Mouse (Mus musculus) neural tube, embryonic 11.5 days (tissue): ENCODE measurements around the gene Syn3. TPM values are rescaled to one million over a fixed set of nuclear protein-coding genes. Genes with fewer than 3 reads are reported as not detected.

Source experiments
- ATAC-seq: fragments of 200-750 bp; cut with Nextera tagmentation; 2 replicates; pipeline ENCODE4 v1.8.0; 2017; ENCODE audit warnings: moderate number of reproducible peaks, mild to moderate bottlenecking, moderate TSS enrichment, moderate library complexity; ENCODE audit not compliant: insufficient read depth, low FRiP score, low TSS enrichment
- DNase-seq: peaks from one replicate; pipeline ENCODE4 v3.0.0-alpha.2; 2015; ENCODE audit warnings: low spot score
- H3K27ac ChIP-seq: fragments of 300-500 bp; sonication (generic); 2 replicates; pipeline ENCODE4 v1.5.1; 2014; ENCODE audit warnings: low read depth, mild to moderate bottlenecking, low read length
- H3K27me3 ChIP-seq: fragments of 300-500 bp; sonication (generic); 2 replicates; pipeline ENCODE4 v1.6.1; 2014; ENCODE audit warnings: mild to moderate bottlenecking, low read length, mixed read lengths; ENCODE audit not compliant: control insufficient read depth, insufficient read depth
- H3K36me3 ChIP-seq: fragments of 300-500 bp; sonication (generic); 2 replicates; pipeline ENCODE4 v1.6.1; 2014; ENCODE audit warnings: mild to moderate bottlenecking, low read length, moderate library complexity, mixed read lengths; ENCODE audit not compliant: control insufficient read depth, insufficient read depth
- H3K4me1 ChIP-seq: fragments of 300-500 bp; sonication (generic); 2 replicates; pipeline ENCODE4 v1.6.1; 2014; ENCODE audit warnings: low read length, mixed read lengths; ENCODE audit not compliant: control insufficient read depth, insufficient read depth
- H3K4me2 ChIP-seq: fragments of 300-500 bp; sonication (generic); 2 replicates; pipeline ENCODE4 v1.6.1; 2014; ENCODE audit warnings: low read depth, mild to moderate bottlenecking, moderate library complexity
- H3K4me3 ChIP-seq: fragments of 300-500 bp; sonication (generic); 2 replicates; pipeline ENCODE4 v1.5.1; 2014; ENCODE audit warnings: low read depth, low read length
- H3K9ac ChIP-seq: fragments of 300-500 bp; sonication (generic); 2 replicates; pipeline ENCODE4 v1.6.1; 2014; ENCODE audit warnings: mild to moderate bottlenecking, low read length
- H3K9me3 ChIP-seq: fragments of 300-500 bp; sonication (generic); 2 replicates; pipeline ENCODE4 v1.6.1; 2016; ENCODE audit warnings: low read length; ENCODE audit not compliant: control insufficient read depth
- WGBS: fragments of 180-500 bp; shearing (Covaris S2); extraction: QIAGEN DNeasy Blood & Tissue Kit; methylation state at CpG from one replicate; pipeline ENCODE4 v1.1.7; 2014; 5-methylcytosine and 5-hydroxymethylcytosine counted together
- polyA plus RNA-seq: library from polyadenylated mRNA; unstranded; fragments of >200 nt; fragmentation: Nextera tagmentation; extraction: Ambion mirVana; gene quantifications from 2 replicates; pipeline ENCODE4 v1.2.1, GENCODE M21; 2014

Syn3 gene
- polyA plus RNA-seq, 1 experiment from 2014 or later: 4.4 TPM

DNA sequence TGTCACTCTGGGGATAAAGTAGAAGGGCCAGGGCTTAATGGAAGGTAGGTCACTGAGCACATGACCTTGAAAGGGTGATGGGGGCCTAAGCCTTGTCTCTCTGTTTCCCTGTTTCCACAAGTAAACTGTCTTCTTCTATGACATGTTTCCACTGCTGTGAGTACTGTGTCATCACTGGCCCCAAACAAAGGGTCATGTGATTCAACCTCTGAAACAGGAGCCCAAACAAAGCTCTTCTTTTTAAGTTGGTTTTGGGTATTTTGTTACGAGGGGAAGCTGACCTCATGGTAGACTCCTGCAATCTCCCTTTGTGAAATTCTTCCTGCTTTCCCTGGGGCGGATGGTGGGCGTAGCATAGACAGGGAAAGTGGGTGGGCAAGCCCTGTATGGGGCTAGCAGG lies 438.4 kb downstream of the Syn3 start:
- Histone ChIP-seq H3K4me2 (no peak overlapping the region), H3K4me1 (no peaks in the 10 kb centered on the region), H3K36me3 (no peaks in the 10 kb centered on the region), H3K9me3 (no peaks in the 10 kb centered on the region), H3K27me3 (no peaks in the 10 kb centered on the region), H3K27ac (no peak overlapping the region), H3K4me3 (no peak overlapping the region), H3K9ac (no peak overlapping the region)
- WGBS: 70% methylated on average over 3 of the region's 3 CpGs
- DNase-seq: no peak
- no peak for ATAC-seq

DNA sequence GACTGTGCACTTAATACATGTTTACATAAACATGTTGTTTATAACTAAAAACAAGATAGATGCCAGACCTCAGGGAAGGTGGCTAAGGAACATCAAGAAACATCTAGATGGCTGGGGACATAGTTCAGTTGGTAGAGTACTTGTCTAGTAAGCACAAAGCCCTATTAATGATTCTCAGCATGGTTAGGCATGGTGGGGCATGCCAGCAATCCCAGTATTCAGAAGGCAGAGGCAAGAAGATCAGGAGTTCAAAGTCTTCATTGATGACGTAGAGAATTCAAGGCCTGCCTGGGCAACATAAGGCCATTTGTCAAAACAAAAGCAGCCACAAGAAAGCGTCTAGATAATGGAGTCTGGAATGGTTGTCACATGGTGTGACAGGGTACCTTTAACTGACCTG lies 441.0 kb downstream of the Syn3 start:
- WGBS: 64% methylated on average over 2 of the region's 2 CpGs
- H3K36me3 ChIP-seq: no peaks in the 10 kb centered on the region
- no peak overlapping the region for H3K4me3 ChIP-seq
- H3K27me3 ChIP-seq: no peaks in the 10 kb centered on the region
- DNase-seq: no peak
- H3K27ac ChIP-seq: no peak overlapping the region
- H3K4me2 ChIP-seq: no peak overlapping the region
- no peaks in the 10 kb centered on the region for H3K4me1 ChIP-seq
- no peaks in the 10 kb centered on the region for H3K9me3 ChIP-seq
- ATAC-seq: no peak
- H3K9ac ChIP-seq: no peak overlapping the region

DNA sequence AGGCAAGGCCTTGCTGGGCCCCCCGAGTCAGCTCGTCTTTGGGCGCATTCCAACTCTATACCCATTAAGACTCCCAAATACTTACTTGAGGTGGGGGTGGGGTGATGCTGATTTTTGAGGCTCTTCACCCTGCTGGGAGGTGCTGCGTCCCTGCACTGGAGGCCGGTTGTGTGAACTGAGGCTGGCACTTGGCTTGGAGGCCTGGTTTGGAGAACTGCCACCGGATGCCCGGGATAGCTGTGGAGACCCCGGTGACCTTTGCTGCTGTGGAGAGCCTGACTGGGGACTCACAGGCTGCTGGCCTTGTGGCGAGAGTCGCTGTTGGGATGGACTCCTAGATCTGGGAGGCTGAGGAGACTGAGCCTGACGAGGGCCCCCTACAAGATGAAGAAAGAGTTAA lies 441.4 kb downstream of the Syn3 start:
- no peak overlapping the region for H3K9ac ChIP-seq
- H3K27ac ChIP-seq: no peak overlapping the region
- H3K36me3 ChIP-seq: no peaks in the 10 kb centered on the region
- H3K4me2 ChIP-seq: no peak overlapping the region
- no peak overlapping the region for H3K4me3 ChIP-seq
- WGBS: 85% methylated on average over 11 of the region's 11 CpGs
- H3K9me3 ChIP-seq: no peaks in the 10 kb centered on the region
- no peaks in the 10 kb centered on the region for H3K27me3 ChIP-seq
- no peak for ATAC-seq
- no peak for DNase-seq
- no peaks in the 10 kb centered on the region for H3K4me1 ChIP-seq

DNA sequence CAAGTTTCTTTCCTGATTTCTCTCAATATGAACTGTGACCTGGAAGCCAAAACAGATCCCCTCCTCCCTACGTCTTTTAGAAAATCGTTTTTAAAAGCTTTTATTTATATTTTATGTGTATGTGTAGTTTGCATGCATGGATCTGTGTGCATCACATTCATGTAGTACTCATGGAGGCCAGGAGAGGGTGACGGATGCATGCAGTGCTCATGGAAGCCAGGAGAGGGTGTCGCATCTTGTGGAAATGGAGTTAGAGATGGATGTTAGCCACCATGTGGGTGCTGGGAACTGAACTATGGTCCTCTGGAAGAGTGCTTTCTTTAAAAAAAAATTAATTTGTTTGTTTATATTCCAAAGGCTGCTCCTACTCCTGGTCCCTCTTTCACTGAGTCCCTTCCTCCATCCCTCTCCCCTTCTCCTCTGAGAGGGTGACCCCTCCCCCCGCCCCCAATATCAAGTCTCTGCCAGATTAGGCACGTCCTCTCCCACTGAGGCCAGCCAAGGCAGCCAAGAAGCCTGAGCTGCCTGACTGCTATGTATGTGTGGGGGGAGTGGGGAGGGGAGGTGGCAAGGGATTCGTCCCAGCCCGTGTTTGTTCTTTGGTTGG lies 442.3 kb downstream of the Syn3 start:
- no peaks in the 10 kb centered on the region for H3K36me3 ChIP-seq
- H3K9ac ChIP-seq: no peak overlapping the region
- H3K4me1 ChIP-seq: no peaks in the 10 kb centered on the region
- ATAC-seq (no peak), DNase-seq (no peak)
- no peaks in the 10 kb centered on the region for H3K9me3 ChIP-seq
- no peaks in the 10 kb centered on the region for H3K27me3 ChIP-seq
- H3K27ac ChIP-seq: no peak overlapping the region
- no peak overlapping the region for H3K4me3 ChIP-seq
- no peak overlapping the region for H3K4me2 ChIP-seq
- 90% methylated on average over 8 of the region's 8 CpGs for WGBS

DNA sequence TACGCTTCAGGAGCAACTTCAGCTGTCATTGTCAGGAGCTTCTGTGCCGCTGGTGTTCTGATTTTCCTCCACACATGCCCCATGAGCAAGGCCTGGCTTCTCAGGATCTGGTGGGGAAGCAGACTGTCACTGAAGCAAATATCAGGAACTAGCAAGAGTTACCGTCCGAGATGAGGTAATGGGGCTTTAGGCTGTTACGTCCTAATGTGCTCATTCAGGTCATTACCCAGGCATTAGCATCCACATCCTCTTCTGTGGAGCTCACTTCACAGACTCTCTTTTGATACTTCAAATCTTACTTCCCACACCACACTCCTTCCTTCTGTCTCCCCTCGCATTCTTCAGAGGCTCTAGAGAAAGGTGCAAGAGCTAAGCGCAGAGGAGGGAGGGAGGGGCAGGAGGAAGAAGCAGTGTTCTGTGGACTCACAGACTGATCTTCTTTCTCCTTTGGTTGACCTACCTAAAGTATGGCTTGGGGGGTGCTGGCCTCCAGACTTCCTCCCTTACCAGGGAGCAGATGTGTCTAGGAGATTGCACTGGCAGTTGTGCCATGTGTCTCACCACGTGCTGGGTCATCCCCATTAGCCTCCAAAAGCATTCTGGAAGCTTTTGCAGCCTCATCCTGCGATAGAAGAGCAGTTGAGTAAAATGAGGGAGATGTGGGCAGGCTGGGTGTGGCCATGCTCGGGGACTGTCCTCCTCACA lies 445.7 kb downstream of the Syn3 start:
- WGBS: 79% methylated on average over 10 of the region's 10 CpGs
- ATAC-seq: no peak

DNA sequence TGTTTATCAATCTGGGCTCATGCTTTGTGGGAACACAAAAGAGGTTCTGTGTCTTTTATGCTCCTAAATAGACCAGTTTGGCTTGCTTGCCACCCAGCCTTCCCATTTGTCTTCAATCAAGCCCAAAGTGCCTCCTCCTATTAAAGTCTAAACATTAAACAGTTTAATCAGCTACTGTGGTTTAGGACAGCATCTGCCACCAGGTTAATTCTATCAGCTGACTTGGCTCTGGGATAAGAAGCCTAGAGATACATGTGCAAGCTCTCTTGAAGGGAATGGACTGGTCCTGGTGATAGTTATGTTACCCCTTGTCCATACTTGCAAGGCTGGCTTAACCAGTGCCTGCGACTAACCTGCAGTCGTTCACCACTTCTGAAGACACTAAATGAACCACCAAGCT lies 448.2 kb downstream of the Syn3 start:
- WGBS: 44% methylated on average over 2 of the region's 2 CpGs
- Histone ChIP-seq H3K9ac (no peak overlapping the region), H3K36me3 (no peaks in the 10 kb centered on the region; the same call in 1 of the 2 replicates), H3K4me3 (no peak overlapping the region), H3K4me1 (no peaks in the 10 kb centered on the region), H3K4me2 (no peak overlapping the region), H3K27ac (no peak overlapping the region), H3K9me3 (no peaks in the 10 kb centered on the region), H3K27me3 (no peaks in the 10 kb centered on the region)
- ATAC-seq (no peak), DNase-seq (no peak)

More for the DNA sequence above, 445.7 kb downstream of the Syn3 start:
- no peaks in the 10 kb centered on the region for H3K9me3 ChIP-seq
- no peak overlapping the region for H3K9ac ChIP-seq
- H3K4me2 ChIP-seq: no peak overlapping the region
- H3K27ac ChIP-seq: no peak overlapping the region
- no peak overlapping the region for H3K4me3 ChIP-seq
- no peaks in the 10 kb centered on the region for H3K27me3 ChIP-seq
- DNase-seq: no peak
- no peaks in the 10 kb centered on the region for H3K4me1 ChIP-seq
- no peaks in the 10 kb centered on the region; the same call in 1 of the 2 replicates for H3K36me3 ChIP-seq

DNA sequence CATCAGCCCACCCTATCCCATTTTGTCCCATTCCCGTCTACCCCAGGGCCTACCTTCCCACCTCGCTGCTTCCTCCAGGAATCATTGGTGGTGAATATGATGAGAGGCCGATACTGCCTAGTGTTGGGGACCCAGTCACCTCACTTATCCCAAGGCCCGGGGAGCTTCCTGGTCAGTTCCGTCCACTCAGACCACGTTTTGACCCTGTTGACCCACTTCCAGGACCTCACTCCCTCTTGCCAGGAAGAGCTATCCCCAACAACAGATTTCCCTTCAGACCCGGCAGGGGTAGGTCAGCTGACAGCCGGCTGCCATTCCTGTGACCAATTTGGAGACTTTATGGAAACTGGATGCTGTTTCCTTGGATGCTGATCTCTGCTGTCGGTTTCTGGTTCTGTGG lies 450.9 kb downstream of the Syn3 start:
- Histone ChIP-seq H3K4me2 (no peak overlapping the region), H3K27me3 (no peaks in the 10 kb centered on the region), H3K36me3 (no peaks in the 10 kb centered on the region; the same call in 1 of the 2 replicates), H3K9ac (no peak overlapping the region), H3K4me1 (no peaks in the 10 kb centered on the region), H3K9me3 (no peaks in the 10 kb centered on the region), H3K4me3 (no peak overlapping the region), H3K27ac (no peak overlapping the region)
- ATAC-seq (no peak), DNase-seq (no peak)
- 92% methylated on average over 9 of the region's 9 CpGs for WGBS

DNA sequence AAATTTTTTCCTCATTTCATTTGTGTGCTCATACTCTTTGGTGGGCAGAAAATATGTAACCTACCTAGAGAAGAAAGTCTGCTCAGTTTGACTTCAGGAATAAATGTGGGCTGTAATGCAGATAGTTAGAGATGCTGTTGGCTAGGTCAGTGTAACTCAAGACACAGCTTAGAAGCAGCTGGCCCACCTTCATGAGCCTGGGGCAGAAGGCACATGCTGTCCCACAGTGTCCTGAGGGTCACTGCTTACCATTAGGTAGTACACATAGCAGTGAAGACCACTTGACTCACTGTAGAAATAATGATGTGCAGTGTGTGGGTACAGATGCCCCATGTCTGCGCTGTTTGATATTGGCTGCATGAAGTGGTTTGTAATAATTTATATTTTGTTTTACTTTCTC lies 452.3 kb downstream of the Syn3 start:
- Histone ChIP-seq H3K27me3 (no peaks in the 10 kb centered on the region), H3K9me3 (no peaks in the 10 kb centered on the region), H3K4me1 (no peaks in the 10 kb centered on the region), H3K36me3 (no peaks in the 10 kb centered on the region; the same call in 1 of the 2 replicates), H3K4me2 (no peak overlapping the region), H3K27ac (no peak overlapping the region), H3K9ac (no peak overlapping the region), H3K4me3 (no peak overlapping the region)
- 86% methylated on average over 1 of the region's 1 CpGs for WGBS
- DNase-seq (no peak), ATAC-seq (no peak)

DNA sequence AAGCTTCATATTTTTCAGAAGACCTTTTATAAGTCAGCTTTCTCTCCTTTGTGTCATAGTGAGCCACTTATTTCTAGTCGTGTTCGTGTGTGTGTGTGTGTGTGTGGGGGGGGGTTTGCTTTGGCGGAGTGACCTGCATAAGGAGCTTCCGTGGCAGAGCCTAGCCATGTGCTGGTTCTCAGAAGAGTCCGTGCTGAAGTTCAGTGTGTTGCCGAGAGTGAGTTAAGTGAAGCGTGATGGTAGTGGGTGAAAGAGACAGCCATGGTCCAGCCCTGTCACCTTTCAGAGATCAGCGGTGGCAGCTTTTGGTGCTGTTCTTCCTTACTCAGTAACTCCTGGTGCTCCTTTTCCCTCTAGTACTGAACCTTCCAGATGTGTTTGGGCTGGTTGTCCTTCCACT lies 454.6 kb downstream of the Syn3 start:
- 88% methylated on average over 8 of the region's 8 CpGs for WGBS
- H3K4me3 ChIP-seq: no peak overlapping the region

More for the DNA sequence above, 454.6 kb downstream of the Syn3 start:
- H3K36me3 ChIP-seq: no peaks in the 10 kb centered on the region
- H3K27ac ChIP-seq: no peak overlapping the region
- H3K4me2 ChIP-seq: no peak overlapping the region
- no peak for ATAC-seq
- H3K9me3 ChIP-seq: no peaks in the 10 kb centered on the region
- no peaks in the 10 kb centered on the region for H3K27me3 ChIP-seq
- no peak for DNase-seq
- H3K4me1 ChIP-seq: no peaks in the 10 kb centered on the region
- no peak overlapping the region for H3K9ac ChIP-seq
